Mouse (Mus musculus) forebrain, embryonic 16.5 days (tissue): ENCODE results near the gene Ankrd13d. TPM values are rescaled to one million over a fixed set of nuclear protein-coding genes. Genes with fewer than 3 reads are reported as not detected.

ENCODE experiments used
- ATAC-seq: fragments of 200-750 bp; cut with Nextera tagmentation; 2 replicates; pipeline ENCODE4 v1.8.0; 2017; ENCODE audit warnings: mild to moderate bottlenecking, moderate library complexity
- H3K27ac ChIP-seq: fragments of 300-500 bp; sonication (generic); 2 replicates; pipeline ENCODE4 v1.5.1; 2014; ENCODE audit warnings: low read length, control low read depth
- H3K27me3 ChIP-seq: fragments of 300-500 bp; sonication (generic); replicated peaks from 2 replicates; pipeline ENCODE4 v1.6.1; 2014; ENCODE audit warnings: low read length; ENCODE audit not compliant: control insufficient read depth, insufficient read depth
- H3K36me3 ChIP-seq: fragments of 300-500 bp; sonication (generic); 2 replicates; pipeline ENCODE4 v1.6.1; 2014; ENCODE audit not compliant: control insufficient read depth, insufficient read depth
- H3K4me1 ChIP-seq: fragments of 300-500 bp; sonication (generic); replicated peaks from 2 replicates; pipeline ENCODE4 v1.6.1; 2014; ENCODE audit warnings: low read length; ENCODE audit not compliant: control insufficient read depth, insufficient read depth
- H3K4me2 ChIP-seq: fragments of 300-500 bp; sonication (generic); 2 replicates; pipeline ENCODE4 v1.6.1; 2014; ENCODE audit warnings: mild to moderate bottlenecking, low read length, control low read depth
- H3K4me3 ChIP-seq: fragments of 300-500 bp; sonication (generic); replicated peaks from 2 replicates; pipeline ENCODE4 v1.5.1; 2014; ENCODE audit warnings: mild to moderate bottlenecking, low read length, control low read depth
- H3K9ac ChIP-seq: fragments of 300-500 bp; sonication (generic); replicated peaks from 2 replicates; pipeline ENCODE4 v1.6.1; 2014; ENCODE audit warnings: low read depth, low read length, control low read depth
- H3K9me3 ChIP-seq: fragments of 300-500 bp; sonication (generic); 2 replicates; pipeline ENCODE4 v1.6.1; 2016; ENCODE audit warnings: low read length; ENCODE audit not compliant: control insufficient read depth
- WGBS: fragments of 180-500 bp; shearing (Covaris S2); extraction: QIAGEN DNeasy Blood & Tissue Kit; methylation state at CpG from one replicate; pipeline ENCODE4 v1.1.7; 2014; 5-methylcytosine and 5-hydroxymethylcytosine counted together
- polyA plus RNA-seq: library from polyadenylated mRNA; unstranded; fragments of >200 nt; fragmentation: Nextera tagmentation; extraction: Ambion mirVana; gene quantifications from 2 replicates; pipeline ENCODE4 v1.2.1, GENCODE M21; 2015

Ankrd13d gene
- polyA plus RNA-seq, 1 experiment from 2014 or later, result 38.6 TPM

DNA sequence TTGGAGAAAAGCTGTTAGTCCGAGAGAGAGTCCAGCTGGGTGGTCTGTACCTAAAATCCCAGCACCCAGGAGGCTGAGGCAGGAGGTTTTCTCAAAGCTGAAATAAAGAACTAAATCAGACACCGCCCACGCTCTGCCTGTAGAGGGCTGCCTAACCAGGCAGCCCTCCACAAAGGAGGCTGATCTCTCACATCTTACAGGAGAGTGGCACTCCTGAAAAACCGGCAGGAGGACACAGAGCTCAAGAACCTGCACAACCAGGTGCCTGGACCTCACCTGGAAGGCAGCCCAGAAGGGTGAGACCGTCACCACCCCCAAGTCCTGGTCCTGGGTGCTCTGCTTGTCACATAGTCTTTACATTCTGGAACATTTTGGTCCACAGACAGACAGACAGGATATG is 14.9 kb upstream of the Ankrd13d start:
- WGBS, result 86% methylated on average over 5 of the region's 5 CpGs
- Histone ChIP-seq H3K9me3 (no peaks in the 10 kb centered on the region), H3K4me3 (no peak overlapping the region), H3K9ac (no peak overlapping the region), H3K36me3 (no peaks in the 10 kb centered on the region), H3K4me1 (peaks cover 29% of the 10 kb centered on the region), H3K27ac (no peak overlapping the region), H3K27me3 (no peaks in the 10 kb centered on the region), H3K4me2 (no peak overlapping the region)
- no peak for ATAC-seq

DNA sequence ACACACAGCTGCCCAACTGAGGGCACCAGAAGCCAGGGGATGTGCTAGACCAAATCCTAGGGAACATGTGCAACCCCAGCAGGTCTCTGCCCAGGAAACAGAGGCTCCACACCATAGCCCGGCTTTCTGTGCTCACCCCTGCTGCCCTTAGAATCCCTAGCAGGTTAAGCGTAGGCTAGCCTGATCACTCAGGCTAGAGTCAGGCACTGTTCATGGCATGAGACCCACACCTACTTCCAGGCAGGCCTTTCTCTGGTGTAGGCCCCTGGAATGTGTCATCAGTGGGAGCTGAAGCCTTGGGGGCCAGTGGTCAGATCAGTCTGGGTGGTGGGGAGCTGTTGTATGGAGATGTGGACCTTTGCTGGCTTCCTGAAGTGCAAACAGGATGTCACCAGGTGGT is 13.7 kb upstream of the Ankrd13d start:
- H3K36me3 ChIP-seq, result peaks cover 11% of the 10 kb centered on the region
- H3K9me3 ChIP-seq, result no peaks in the 10 kb centered on the region
- WGBS, result 98% methylated on average over 2 of the region's 2 CpGs
- no peak overlapping the region for H3K4me2 ChIP-seq
- ATAC-seq, result no peak
- H3K4me3 ChIP-seq, result no peak overlapping the region
- H3K27ac ChIP-seq, result no peak overlapping the region
- no peaks in the 10 kb centered on the region for H3K27me3 ChIP-seq
- peaks cover 17% of the 10 kb centered on the region for H3K4me1 ChIP-seq
- no peak overlapping the region for H3K9ac ChIP-seq

DNA sequence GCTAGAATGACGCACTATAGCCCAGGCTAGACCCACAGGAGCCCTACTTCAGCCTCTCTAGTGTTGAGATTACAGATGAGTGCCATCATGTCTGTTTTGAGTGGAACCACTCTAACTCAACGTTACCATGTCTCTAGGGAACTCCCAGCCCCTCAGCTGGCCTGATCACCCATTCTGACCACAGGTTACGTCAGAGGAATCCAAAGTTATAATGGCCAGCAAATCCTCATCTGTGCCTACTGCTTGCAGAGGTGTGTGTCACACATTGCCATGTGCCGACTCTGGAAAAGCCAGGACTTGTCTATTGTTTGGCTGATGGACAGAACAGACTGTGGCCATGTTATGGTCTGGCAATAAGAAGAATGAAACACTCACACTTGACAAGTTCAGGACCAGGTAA is 12.5 kb upstream of the Ankrd13d start:
- Histone ChIP-seq H3K9ac (no peak overlapping the region), H3K4me3 (no peak overlapping the region), H3K27ac (no peak overlapping the region), H3K4me2 (no peak overlapping the region), H3K4me1 (peaks cover 5% of the 10 kb centered on the region), H3K27me3 (no peaks in the 10 kb centered on the region), H3K9me3 (no peaks in the 10 kb centered on the region), H3K36me3 (peaks cover 17% of the 10 kb centered on the region)
- no peak for ATAC-seq
- WGBS, result 88% methylated on average over 4 of the region's 4 CpGs

DNA sequence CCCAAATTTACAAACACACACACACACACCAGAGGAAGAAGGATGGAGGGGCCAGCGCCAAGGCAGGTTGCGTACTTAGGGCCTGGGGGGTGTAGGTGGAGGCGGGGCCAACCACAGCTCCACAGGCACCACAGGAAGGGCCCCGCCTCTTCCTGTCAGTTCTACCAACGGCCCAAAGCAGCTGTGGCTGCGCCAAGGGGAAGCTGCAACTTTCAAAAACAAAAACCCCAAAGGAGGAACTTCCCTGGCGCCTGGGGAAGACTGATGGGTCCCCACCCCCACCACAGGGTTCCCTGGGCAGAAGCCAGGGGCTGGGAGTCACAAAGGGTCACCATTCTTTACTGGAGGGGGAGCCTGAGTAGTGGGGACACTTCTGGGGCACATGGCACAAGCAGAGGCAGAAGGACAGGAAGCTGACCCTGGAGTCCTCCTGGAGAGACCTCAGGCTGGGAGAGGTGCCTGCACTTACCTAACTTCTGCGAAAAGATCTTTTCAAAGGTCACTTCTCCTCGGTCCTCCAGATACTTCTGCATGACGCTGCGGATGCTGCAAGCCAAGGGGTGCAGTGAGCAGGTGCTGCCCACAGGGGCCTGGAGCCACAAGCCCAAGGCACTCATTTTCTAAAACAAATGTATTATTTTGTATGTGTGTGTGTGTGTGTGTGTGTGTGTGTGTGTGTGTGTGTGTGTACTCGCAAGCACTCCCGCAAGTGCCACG is 11.6 kb upstream of the Ankrd13d start:
- Histone ChIP-seq H3K9me3 (no peaks in the 10 kb centered on the region), H3K27ac (no peak overlapping the region), H3K4me3 (no peak overlapping the region), H3K4me2 (no peak overlapping the region), H3K9ac (no peak overlapping the region), H3K4me1 (no peaks in the 10 kb centered on the region), H3K27me3 (no peaks in the 10 kb centered on the region), H3K36me3 (peaks cover 24% of the 10 kb centered on the region)
- no peak for ATAC-seq
- 80% methylated on average over 14 of the region's 14 CpGs for WGBS

DNA sequence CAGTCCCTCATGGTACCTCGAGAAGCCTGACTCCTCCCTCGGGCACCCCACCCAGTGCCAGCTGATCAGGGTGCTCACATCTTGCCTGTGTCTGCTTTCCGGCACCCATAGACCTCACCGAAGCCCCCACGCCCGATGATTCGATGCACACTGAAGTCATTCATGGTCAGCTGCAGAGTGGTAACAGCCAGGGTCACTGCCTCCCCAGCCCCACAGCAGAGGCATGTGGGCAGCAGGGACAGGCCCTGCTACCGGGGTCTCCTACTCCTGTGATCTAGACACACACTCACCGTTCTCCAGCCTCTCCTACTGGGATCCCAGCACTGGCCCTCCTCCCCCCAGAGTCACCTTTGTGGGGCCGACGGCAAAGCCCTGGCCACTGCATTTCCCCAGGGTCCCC is 8.2 kb upstream of the Ankrd13d start:
- ATAC-seq, result no peak
- 88% methylated on average over 11 of the region's 11 CpGs for WGBS
- H3K27ac ChIP-seq, result no peak overlapping the region
- no peaks in the 10 kb centered on the region for H3K27me3 ChIP-seq
- no peak overlapping the region for H3K9ac ChIP-seq
- H3K4me1 ChIP-seq, result no peaks in the 10 kb centered on the region
- H3K36me3 ChIP-seq, result peaks cover 43% of the 10 kb centered on the region
- H3K4me3 ChIP-seq, result no peak overlapping the region
- no peaks in the 10 kb centered on the region for H3K9me3 ChIP-seq
- no peak overlapping the region for H3K4me2 ChIP-seq

DNA sequence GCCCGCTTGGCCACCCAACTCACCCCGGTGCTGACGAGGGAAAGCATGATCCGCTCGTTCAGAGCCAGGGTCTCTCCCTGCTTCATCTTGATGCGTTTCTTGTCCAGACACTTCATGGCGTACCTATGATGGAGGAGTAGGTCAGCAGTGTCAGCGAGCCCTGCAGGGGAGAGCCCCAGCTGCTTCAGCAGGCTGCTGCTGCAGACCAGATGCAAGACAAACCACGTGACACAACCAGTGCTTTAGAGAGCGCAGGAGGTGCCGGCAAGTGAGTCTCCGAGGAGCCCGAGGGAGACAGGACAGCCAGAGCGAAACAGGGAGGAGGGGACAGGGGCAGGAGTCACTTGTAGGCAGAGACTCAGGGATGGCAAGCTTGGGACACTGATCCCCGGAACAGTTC is 7.8 kb upstream of the Ankrd13d start:
- Histone ChIP-seq H3K27me3 (no peaks in the 10 kb centered on the region), H3K4me3 (no peak overlapping the region), H3K36me3 (peaks cover 47% of the 10 kb centered on the region), H3K4me1 (no peaks in the 10 kb centered on the region), H3K9ac (no peak overlapping the region), H3K9me3 (no peaks in the 10 kb centered on the region), H3K27ac (no peak overlapping the region), H3K4me2 (no peak overlapping the region)
- WGBS, result 81% methylated on average over 15 of the region's 15 CpGs
- ATAC-seq, result no peak

DNA sequence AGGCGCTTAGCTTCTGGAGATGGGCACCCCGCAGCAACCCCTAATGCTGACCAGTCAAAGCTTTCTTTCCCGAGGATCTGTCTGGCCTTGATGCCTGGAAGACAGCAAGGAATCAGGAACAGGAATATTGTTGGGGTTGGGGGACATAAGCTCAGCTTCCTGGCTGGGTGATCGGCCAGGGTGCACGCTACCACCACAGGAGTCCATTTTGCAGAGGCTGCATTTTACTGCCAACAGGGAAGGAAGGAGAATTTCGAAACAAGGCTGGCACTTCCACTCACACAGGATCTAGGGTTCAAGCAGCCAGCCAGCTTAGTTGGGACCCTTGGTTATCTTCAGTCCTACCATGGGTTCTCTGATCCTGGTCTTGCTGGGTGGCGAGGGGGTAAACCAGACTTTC is 716 bp upstream of the Ankrd13d start:
- ATAC-seq, result no peak
- Histone ChIP-seq H3K4me3 (peak overlapping the region; percentile 68), H3K4me1 (peaks cover 10% of the 10 kb centered on the region), H3K27ac (no peak overlapping the region), H3K27me3 (no peaks in the 10 kb centered on the region), H3K9ac (no peak overlapping the region), H3K9me3 (peaks cover 3% of the 10 kb centered on the region; the same call in 1 of the 2 replicates), H3K36me3 (peaks cover 20% of the 10 kb centered on the region; the same call in 1 of the 2 replicates), H3K4me2 (peak overlapping the region; percentile 73)
- 50% methylated on average over 7 of the region's 7 CpGs for WGBS

DNA sequence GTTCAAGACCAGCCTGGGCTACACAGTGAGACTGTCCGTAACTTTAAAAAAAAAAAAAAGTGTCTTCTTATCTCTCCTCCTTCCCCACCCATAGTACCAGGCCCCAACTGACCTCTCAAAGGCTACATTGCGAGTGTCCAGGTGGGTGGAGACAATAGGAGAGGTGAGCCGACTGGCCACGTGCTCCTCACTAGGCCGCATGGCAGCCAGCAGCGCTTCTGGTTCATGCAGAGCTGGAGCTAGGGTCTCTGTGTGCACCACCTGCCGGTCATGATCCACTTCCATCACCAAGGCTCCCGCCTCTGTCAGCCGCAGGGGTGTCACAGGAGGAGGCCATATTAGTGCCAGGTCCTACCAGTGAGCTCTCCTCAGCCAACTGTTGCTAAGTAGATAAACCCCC is 2.5 kb downstream of the Ankrd13d start:
- ATAC-seq, result no peak
- H3K4me3 ChIP-seq, result no peak overlapping the region
- WGBS, result 95% methylated on average over 9 of the region's 9 CpGs

DNA sequence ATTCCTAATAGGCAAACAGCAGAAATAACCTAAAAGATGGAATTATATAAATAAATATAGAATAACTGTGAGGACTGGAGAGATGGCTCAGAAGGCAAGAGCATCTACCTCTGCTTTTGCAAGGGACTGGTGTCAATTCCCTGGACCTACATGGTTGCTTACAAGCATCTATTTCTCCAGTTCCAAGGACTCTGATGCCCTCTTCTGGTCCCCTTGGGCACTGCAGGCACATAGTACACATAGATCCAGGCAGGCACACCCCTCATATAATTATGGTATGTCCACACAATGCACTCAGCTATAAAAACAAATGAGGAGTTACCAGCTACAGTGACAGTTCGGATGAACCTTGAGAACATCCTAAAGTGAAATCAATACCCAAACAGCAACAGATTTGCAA is 3.5 kb downstream of the Ankrd13d start:
- WGBS, result 89% methylated on average over 1 of the region's 1 CpGs
- H3K27me3 ChIP-seq, result no peaks in the 10 kb centered on the region
- H3K4me1 ChIP-seq, result peaks cover 10% of the 10 kb centered on the region

More for the DNA sequence above, 2.5 kb downstream of the Ankrd13d start:
- no peaks in the 10 kb centered on the region for H3K27me3 ChIP-seq
- H3K36me3 ChIP-seq, result peaks cover 3% of the 10 kb centered on the region; the same call in 1 of the 2 replicates
- peaks cover 6% of the 10 kb centered on the region; the same call in 1 of the 2 replicates for H3K9me3 ChIP-seq
- no peak overlapping the region for H3K4me2 ChIP-seq
- no peak overlapping the region for H3K27ac ChIP-seq
- peaks cover 10% of the 10 kb centered on the region for H3K4me1 ChIP-seq
- H3K9ac ChIP-seq, result no peak overlapping the region

More for the DNA sequence above, 3.5 kb downstream of the Ankrd13d start:
- Histone ChIP-seq H3K9me3 (peaks cover 6% of the 10 kb centered on the region; the same call in 1 of the 2 replicates), H3K4me2 (no peak overlapping the region), H3K27ac (no peak overlapping the region), H3K4me3 (no peak overlapping the region), H3K9ac (no peak overlapping the region), H3K36me3 (peaks cover 3% of the 10 kb centered on the region; the same call in 1 of the 2 replicates)
- ATAC-seq, result no peak
